Mouse (Mus musculus) urinary bladder, postnatal 36 days (tissue): ENCODE data around the gene Map3k11.

Experiments used
- DNase-seq, 2 experiments: peaks; one replicate each; pipeline ENCODE4 v3.0.0; 2022; ENCODE audit warnings: low spot score in 2 of 2, mixed read lengths in 1 of 2

Gene Map3k11

DNA sequence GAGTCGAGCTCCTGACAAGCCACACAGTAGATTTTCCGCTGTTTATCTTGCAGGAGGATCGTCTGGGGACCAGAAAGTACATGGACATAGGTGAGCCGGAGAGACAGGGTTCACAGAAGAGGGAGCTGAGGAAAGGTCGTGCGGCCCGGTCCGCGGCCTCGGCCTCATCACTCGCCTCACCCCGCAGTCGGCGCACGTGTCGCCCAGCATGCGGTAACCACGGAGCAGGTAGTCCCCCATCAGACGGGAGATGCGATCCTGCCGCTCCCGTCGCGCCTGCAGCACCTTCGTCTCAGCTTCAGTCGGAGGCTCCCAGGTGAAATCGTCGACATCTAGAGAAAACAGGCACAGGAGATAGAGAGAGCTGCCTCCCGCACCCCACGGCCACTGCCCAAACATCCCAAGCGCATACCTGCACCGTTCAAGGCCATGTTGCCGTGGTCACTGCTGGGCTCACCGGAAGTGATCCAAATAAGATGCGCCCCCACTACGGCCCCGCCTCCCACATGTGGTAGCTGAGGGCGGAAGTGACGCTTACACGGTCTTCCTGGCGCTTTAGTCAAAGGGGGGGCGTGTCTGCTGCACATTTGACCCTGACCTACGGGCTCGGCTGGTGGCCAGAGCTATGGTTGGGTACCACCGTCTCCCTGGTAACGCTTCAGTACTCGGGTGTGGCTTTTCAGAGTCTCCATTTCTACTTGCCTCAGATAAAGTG, 42.9 kb downstream of the Map3k11 start:
- peak; percentile 91 to 94 for DNase-seq

DNA sequence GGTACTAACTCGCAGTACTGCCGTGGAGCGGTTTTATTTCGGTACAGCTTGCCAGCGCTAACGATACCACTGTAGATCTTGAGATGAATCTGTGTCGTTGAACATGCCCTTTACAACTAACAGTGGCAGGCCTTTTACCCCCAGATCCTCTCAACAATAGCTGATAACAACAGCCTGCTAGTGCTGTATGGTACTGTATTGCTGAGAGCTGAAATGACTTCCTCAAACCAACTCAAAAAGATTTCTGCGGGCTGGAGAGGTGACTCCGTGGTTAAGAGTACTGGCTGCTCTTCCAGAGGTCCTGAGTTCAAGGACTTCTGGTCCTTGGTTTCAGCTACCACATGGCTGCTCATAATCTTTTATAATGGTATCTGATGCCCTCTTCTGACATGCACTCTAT, 45.8 kb downstream of the Map3k11 start:
- DNase-seq = no peak

DNA sequence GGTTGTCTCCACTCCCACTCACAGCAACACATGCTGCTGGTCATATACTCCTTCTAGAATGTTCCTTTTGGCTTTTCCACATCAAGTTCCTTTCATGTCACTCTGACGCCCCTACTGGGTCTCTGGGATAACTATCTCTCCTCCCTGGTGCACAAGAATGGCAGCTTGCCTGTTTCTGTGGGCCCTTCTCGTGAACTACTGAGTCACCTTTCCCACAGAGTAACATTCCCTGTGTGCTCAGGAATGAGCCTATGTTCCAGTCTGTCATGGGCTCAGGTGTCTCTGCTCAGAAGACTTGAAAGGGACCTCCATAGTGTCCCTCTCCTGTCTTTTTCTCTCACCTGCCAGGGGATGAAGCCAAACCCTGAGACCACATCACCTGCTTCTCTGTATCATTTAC, 50.9 kb downstream of the Map3k11 start:
- DNase-seq = no peak

DNA sequence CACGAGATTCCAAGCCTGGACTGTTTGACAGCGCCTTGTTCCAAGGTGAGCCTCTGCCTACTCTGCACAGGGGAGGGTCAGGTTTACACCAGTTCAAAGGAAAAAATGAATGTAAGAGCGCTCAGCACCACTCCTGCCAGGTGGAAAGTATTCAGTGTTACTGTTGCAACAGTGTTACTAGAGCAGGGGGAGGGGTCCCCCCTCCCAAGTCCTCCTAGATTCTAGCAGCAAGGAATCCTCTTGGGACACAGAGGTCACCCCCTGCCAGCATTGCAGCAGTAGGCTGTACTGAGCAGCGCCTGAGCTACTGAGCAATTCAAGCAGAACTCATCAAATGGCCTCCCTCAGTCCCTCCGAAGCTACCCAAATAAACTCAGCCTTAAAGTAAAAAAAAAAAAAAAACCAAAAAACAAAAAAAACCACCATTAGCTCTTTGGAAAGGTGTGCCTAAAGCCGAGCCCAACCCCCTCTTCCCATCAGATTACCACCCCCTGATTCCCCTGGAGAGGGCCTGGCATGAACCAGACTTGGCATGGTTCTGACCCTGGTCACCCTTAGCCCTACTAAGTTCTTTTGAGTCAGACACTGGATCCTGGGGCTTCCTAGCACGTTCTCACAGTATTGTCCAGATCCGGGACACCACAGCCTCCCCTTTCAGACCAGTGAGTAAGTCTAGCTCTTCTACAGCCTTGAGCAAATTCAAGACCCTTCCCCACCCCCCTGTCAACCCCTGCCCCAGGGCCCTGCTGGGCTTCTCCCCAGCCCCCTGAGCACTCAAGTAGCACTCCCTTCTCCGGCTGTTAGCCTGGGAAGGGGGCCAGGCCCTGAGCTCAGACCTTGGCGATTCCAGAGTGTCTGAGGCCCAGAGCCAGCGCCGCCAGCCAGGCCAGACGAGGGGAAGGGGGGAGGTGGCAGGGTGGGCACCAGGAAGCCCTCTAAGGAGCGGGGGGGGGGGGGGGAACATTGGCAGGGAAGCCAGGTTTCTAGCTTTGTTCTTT, 52.1 kb downstream of the Map3k11 start, which contains the start of gene Ltbp3:
TSS of gene Ltbp3 (plus strand) at position 585 of the 998 bp plus-strand sequence.
- DNase-seq = peak; percentile 27 to 75

DNA sequence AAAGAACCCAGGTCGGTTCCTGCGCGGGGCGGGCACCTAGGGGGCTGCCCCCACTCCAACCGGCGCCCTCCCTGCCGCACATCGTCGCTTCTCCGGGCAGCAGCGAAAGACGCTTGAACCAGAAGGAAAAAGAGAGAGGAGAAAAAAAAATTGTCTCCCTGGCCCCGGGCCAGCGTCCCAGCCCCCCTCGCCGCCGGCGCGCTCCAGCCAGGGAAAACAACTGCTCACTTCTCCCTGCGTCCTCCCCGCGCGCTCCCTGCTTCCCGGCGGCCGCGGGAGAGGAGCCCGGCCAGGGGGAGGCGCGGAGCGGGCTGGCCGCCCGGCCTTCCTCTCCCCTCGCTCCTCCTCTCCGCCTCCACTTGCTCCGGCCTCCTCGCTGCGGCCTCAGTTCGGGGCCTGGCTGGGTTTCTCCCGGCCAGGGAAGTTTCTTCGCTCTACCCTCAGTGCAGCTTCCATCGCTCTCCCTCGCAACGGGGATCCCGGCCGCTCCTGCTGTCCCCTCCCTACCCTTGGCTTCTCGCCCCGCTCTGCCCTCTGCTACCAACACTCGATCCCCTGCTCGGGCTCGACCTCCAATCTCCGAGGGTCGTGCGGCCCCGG, 53.2 kb downstream of the Map3k11 start:
- DNase-seq = peak; percentile 69 to 82

DNA sequence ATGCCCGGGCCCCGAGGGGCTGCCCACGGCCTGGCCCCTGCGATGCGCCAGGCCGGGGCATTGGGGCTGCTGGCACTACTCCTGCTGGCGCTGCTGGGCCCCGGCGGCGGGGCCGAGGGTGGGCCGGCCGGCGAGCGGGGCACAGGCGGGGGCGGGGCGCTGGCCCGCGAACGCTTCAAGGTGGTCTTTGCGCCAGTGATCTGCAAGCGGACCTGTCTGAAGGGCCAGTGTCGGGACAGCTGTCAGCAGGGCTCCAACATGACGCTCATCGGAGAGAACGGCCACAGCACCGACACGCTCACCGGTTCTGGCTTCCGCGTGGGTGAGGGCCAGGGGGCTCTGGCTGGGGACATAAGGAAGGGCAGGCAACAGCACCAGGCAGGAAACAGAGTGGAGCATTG, 53.7 kb downstream of the Map3k11 start:
- peak in 1 of 2 experiments; percentile 39 for DNase-seq

DNA sequence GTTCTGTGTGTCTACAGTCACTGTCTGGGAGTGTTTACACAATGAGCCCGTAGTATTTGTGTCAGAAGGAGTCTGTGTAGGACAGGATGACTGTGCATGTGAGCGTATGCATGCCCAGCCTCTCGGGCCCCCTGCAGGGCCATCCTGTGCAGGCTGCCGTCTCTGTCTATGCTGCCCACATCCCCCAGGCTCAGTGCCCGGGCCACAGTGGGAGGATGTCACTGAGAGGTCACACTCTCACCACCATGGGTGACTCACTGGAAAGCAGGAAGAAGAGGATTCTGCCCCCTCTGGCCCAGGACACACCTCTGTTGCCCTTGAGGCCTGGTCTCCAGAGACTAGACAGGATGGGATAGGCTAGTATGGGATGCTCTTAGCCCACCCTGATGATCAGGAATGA, 55.0 kb downstream of the Map3k11 start:
- no peak for DNase-seq

DNA sequence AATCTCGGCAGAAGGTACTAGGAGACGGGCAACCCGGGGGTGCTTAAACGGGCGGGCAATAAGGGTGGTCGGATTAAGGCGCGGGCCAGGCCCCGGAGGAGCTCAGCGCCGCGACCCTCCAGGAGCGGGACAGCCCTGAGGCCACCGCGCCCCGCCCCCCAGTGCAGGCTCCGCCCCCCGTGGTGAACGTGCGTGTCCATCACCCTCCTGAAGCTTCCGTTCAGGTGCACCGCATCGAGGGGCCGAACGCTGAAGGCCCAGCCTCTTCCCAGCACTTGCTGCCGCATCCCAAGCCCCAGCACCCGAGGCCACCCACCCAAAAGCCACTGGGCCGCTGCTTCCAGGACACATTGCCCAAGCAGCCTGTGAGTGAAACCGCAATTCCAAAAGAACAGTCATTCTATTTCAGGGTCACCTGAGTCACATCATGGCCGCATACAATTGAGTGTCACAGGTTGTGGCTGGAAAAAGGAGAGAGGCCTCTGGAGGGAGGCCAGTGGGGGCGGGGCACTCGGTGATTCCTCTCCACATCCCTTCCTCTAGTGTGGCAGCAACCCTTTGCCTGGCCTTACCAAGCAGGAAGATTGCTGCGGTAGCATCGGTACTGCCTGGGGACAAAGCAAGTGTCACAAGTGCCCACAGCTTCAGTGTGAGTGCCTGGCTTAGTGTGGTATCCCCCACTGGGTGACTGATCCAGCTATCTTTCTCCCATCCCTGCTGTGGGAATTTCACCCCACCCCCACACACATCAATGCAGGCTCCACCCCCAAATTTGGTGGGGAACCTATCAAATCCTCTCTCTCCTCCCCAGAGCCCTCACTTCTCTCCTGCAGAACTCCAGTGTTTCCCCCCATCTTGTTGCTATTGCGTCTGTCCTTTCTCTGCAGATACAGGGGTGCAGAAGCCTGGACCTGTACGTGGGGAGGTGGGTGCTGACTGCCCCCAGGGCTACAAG, 57.5 kb downstream of the Map3k11 start:
- DNase-seq = no peak

DNA sequence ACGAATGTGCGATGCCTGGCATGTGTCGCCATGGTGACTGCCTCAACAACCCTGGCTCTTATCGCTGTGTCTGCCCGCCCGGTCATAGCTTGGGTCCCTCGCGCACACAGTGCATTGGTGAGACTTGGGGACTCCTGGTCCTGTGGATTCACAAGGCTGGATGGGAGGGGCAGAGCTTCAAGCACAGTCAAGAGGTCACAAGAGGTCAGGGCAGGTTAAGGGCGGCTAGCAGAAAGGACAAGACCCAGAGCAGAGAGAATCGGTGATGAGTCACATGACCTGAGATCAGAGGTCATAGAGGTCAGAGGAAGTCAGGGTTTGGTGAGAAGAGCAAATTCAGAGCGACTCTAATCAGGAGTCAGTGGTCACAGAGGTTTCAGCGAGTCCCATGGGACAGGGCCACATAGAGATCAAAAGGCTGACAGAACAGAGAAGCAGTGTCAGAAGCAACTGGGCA, 58.4 kb downstream of the Map3k11 start:
- no peak for DNase-seq

DNA sequence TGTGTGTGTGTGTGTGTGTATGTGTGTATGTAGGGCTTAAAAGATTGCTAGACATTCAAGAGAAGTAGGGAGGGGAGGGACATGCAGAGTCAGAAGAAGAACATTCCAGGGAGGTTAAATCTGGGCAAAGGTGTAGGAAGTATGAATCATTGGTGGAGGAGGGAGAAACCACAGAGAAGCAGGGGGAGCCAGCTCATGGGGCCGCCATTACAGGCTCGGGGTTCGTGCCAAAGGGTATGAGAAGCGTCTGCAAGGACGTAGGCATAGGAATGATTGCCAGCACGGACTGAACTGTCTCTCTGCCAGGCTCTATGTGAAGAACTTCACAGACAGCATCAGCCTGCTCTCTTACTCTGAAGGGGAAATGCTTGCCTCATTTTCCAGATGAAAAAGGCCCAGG, 60.9 kb downstream of the Map3k11 start:
- no peak for DNase-seq

DNA sequence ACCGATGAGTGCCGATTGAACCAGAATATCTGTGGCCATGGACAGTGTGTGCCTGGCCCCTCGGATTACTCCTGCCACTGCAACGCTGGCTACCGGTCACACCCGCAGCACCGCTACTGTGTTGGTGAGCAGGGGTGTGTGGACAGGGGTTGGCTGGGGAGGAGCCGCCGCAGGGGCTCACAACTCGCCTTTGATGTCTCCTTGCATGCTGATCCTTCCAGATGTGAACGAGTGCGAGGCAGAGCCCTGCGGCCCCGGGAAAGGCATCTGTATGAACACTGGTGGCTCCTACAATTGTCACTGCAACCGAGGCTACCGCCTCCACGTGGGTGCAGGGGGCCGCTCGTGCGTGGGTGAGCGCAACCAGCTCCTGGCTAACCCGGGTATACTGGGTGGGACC, 62.4 kb downstream of the Map3k11 start:
- no peak for DNase-seq

DNA sequence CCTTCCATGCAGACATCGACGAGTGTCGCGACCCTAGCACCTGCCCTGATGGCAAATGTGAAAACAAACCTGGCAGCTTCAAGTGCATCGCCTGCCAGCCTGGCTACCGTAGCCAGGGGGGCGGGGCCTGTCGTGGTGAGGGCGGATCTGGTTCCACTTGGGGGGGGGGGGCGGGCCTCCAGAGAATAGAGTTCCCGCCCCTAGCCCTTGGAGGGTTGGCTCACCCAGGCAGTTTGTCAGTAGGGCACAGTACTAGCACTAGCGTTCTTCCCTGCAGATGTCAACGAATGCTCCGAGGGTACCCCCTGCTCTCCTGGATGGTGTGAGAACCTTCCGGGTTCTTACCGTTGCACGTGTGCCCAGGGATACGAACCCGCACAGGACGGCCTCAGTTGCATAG, 63.2 kb downstream of the Map3k11 start:
- DNase-seq = no peak
